Mouse (Mus musculus) brain, adult 2 months (tissue): ENCODE measurements around the gene Ankrd23.
"Not testable (repeated sequence)": the region's sequence is repeated elsewhere in the genome, so short reads cannot be mapped to it uniquely, and the experiment has no call there.

ENCODE experiments used
- DNase-seq: peaks from one replicate; pipeline ENCODE4 v3.0.0; 2011; ENCODE audit warnings: low read depth, low spot score

The Ankrd23 gene

DNA sequence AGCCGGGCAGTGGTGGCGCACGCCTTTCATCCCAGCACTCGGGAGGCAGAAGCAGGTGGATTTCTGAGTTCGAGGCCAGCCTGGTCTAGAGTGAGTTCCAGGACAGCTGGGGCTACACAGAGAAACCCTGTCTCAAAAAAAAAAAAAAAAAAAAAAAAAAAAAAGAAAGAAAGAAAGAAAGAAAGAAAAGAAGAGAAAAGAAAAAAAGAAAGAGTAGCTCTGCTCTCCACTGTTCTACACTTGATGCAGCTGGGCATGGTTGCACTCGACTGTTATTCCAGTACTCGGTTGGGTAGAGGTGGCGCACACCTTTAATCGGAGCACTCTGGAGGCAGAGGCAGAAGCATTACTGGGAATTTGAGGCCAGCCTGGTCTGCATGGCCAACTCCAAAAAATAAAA, at the start of gene Ankrd23:
TSS of gene Ankrd23 (minus strand) at position 101 of the 400 bp plus-strand sequence.
- not testable (repeated sequence) for DNase-seq

- DNase-seq: no peak
These were observed 49.6 kb upstream of the Ankrd23 start for GRCm38 (mm10) chr1:36586288-36586687.

DNA sequence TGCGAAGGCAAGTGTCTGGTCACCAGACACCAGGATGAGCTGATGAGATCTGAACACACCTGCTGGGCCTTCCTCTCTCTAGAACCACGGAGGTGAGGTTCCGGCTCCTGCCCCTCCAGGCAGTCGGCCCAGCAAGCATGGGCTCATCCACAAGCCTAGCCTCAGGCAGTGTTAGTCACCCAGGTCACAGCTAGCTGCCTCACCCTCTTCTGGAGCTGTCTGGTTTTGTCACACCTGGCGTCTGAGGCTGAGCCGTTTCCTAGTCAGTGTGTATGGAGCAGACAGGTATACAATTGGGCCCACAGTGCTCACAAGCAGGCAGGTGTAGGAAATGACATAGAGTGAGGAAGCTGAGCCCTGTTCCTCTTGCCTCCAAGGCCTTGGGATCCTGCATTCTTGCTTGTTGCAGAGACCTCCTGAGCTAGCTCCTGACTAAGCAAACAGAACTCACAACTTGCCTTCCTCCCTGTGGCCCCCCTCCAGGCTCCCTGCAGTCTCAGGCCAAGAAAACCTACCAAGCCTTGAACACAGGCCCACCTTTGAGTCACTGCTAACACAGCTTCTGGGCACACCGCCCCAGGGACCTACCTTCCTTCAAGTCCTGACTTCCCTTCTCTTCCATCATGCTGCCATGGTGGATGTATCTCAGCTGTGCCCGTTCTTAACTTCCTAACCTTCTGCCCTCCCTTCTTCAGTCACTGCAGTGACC, 46.9 kb upstream of the Ankrd23 start:
- DNase-seq: no peak

GRCm38 (mm10) chr1:36582211-36582610, 45.5 kb upstream of the Ankrd23 start:
- DNase-seq: no peak

DNA sequence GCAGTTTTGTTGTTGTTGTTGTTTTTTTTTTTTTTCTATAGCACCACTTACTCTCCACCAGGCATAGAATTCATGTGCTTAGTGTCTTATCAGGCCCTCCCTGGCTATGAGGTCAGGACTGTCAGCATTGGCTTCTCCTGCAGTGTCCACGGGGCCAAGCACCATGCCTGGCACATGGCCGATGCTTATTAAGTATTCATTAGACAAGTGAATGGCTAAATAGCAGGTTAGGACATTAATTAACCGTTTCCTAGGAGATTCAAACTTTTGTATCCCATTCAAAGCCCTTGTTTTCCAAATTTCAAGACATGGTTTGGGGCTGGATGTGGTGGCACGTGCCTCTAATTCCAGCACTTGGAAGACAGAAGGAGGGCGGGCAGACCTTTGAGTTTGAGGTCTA, 44.6 kb upstream of the Ankrd23 start:
- peak; percentile 43 for DNase-seq

DNA sequence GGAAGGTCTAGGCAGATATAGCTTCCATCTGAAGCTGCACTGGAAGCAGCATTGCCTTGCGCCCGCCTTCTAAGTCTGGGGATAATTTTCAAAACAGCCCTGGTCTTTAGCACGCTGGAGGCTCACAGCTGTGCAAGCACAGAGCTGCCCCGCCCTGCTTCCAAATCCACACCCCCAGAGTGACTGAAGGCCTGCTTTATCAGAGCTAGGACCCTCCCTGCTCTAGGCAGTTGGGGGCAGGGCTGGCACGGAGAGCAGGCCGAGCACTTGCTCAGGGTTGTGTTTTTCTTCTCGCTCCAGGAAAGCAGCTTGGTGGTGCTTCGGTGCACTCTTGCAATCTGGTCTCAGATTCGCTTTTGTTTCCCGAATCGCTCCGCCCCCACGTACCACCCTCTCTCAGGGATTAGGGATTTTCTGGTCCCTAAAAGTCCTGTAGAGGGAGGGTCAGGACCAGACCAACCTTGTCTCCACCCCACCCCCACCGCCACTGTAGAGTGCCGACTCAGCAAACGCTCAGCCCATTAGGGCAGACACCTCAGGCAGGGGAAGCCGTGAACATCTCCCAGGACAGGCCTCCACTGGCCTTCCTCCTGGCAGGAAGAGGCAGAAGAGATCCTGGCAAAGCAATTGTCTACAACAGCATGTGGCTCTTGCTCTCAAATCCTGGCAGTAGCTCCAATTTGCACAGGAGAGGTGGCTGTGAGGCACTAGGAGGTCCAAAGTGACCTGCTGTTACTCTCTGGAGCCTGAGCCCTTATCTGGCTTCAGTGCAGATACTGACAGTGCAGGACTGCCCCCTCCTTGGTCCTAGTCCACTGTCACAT, 43.9 kb upstream of the Ankrd23 start:
- peak; percentile 82 for DNase-seq

GRCm38 (mm10) chr1:36579974-36580383, 43.3 kb upstream of the Ankrd23 start:
- DNase-seq: no peak

DNA sequence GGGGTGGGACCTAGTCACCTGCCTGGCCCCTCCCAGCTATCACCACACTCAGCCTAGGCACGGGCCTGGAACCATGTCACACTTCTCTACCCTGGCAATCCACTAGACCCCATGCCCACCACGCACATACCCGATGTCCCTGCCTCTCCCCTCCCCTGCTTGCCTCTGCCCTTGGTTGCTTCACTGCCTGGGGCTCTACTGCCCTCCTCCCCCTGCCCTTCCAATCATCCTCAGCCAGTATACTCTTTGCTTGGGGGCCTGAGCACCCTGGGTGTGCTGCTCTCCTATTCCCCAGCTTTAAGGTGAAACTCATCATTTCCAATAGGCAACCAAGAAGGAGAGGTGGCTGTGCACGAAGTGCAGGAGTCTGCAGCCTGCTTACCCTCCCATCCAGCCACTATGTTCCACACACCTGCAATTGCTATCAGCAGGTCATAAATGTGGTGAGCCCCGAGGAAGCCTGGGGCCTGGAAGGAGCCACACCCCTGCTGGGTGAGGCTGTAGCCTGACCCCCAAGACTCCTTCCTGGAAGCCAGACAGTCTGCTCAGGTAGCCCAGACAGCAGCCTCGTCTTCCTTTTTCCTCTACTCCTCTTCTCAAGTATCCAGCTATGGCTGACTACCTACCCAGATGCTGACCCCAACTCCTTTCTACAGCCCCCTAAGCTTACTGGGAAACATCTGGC, 40.5 kb upstream of the Ankrd23 start:
- DNase-seq: no peak

DNA sequence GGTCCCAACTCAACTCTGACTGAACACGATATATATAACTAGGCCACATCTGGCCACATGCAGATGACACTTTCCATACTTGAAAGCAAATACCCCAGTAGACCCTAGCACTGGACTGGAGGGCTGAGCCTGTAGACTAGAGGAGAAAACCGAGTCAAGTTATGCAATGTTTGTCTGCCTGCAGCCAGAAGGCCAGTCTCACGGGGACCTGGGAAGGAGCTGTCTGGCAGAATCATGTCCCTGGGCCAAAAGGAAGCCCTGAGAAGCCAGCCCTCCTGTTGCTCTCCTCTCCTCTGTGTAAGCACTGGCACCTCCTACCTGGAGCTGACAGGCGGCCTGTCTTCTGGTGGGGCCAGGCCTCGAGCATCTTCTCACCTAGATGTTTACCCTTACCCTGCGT, 38.7 kb upstream of the Ankrd23 start:
- no peak for DNase-seq

- DNase-seq: no peak
These were observed 37.7 kb upstream of the Ankrd23 start for GRCm38 (mm10) chr1:36574196-36574955.

GRCm38 (mm10) chr1:36573524-36573923, 36.8 kb upstream of the Ankrd23 start:
- no peak for DNase-seq

DNA sequence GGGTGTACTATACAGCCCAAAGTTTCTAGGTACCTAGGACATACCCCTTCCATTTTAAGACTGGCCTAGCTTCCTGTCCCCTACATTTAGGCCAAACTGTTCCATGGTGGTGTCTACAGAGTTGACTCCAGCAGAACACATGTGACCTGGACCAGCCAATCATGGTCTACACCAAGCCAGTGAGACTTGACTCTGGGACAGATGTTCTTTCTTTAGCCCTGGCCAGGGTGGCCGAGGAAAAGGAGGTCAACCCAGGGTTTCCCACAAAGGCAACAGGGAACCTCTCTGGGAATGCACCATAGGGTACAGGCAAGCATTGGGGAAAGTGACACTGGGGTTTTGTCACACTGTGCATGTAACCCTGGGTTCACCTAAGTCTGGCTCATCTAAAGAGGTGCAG, 36.0 kb upstream of the Ankrd23 start:
- DNase-seq: no peak

- no peak for DNase-seq
These were observed 35.5 kb upstream of the Ankrd23 start for GRCm38 (mm10) chr1:36572140-36572700.

DNA sequence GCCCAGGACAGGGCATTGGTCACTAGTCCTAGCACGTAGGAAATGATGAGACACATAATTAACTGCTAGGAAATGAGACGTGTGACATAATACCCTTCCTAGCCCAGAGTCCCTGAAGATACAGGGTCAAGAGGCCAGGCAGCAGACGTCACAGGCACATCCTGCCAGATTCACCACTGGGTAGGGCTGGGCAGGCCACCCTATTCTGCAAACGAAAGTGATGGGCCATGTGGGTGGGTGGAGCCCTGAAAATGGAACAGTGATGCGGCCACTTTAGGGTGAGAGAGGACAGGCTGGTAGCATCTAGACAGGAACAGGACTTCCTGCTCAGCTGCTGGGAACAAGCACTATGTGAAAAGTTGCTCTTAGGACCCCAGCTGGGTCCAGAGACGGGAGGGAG, 34.9 kb upstream of the Ankrd23 start:
- DNase-seq: no peak

GRCm38 (mm10) chr1:36570320-36570719, 33.6 kb upstream of the Ankrd23 start:
- no peak for DNase-seq

DNA sequence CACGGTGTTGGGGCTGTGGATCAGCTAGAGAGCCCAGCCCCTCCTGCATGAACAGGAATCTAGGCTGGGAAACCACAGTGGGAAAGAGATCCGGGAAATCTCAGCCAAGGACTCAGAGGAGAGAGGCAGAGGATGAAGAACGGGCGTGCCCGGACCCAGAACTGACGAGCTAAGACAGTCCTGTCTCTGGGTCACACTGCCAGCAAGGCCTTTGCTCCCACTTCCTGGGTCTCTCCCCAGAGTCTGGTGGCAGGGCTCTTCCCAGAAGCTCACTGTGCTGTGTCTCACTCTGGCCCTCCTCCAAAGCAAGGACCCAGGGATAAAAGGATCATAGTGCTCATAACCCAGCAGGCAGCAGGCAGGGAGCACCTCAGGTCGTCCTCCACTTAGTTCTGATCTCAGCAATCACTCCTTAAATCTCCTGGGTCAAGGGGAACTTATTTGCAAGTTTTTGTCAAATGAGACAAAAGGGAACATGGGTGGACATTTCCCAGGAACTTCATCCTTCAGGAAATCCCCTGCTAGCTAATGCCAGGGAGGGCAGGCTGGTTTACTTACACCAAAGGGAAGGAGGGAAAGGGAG, 33.1 kb upstream of the Ankrd23 start:
- DNase-seq: no peak

DNA sequence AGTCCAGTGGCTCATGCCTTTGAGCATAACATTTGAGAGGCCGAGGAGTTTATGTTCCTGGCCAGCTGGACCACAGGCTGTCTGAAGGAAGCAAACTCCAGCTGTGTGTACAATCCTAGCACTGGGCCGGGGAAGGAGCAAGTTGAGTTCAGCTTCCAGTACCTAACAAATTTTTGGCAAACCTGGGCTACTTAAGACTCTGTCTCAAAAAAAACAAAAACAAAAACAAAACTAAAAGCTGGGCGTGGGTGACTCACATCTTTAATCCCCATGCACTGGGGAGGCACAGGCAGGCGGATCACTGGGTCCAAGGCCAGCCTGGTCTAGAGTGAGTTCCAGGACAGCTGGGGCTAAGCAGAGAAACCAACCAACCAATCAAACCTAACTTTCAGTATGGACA, 32.1 kb upstream of the Ankrd23 start:
- DNase-seq: no peak

- no peak for DNase-seq
These were observed 31.3 kb upstream of the Ankrd23 start for GRCm38 (mm10) chr1:36567818-36568603.

- no peak for DNase-seq
These were observed 29.7 kb upstream of the Ankrd23 start for GRCm38 (mm10) chr1:36566425-36566824.

- DNase-seq: no peak
These were observed 27.4 kb upstream of the Ankrd23 start for GRCm38 (mm10) chr1:36564101-36564500.
